Mouse (Mus musculus) heart, adult 8-10 months (tissue): ENCODE measurements around the gene Il1rl1. TPM values are rescaled to one million over a fixed set of nuclear protein-coding genes. Genes with fewer than 3 reads are reported as not detected.

Experiments
- total RNA-seq, 4 experiments: library from RNA; stranded (reverse); gene quantifications; 2 replicates each; pipeline ENCODE4 v1.2.4; 2022

Gene Il1rl1
- total RNA-seq, 4 experiments from 2014 or later, result 0.37 to 1.6 (median 0.87) TPM

Other genes starting within 250 kb of the Il1rl1 start
- gene Il1r1, start 204.5 kb upstream of the Il1rl1 start, total RNA-seq, result 1 to 10 TPM; 4.2 to 5.4 (median 5.1) TPM
- gene Il1rl2, start 105.0 kb upstream of the Il1rl1 start, total RNA-seq, result 1 to 10 TPM in 2 of 4 experiments, under 1 TPM in 2; 0.60 to 1.7 (median 1.2) TPM
- gene Il18r1, start 36.0 kb downstream of the Il1rl1 start, total RNA-seq, result 1 to 10 TPM in 1 of 4 experiments, under 1 TPM in 3; 0.19 to 1.9 (median 0.39) TPM
- gene Il18rap, start 85.8 kb downstream of the Il1rl1 start, total RNA-seq, result under 1 TPM in 1 of 4 experiments, not detected in 3; 0.20 TPM
- under 1 TPM; 0.06 to 0.54 (median 0.17) TPM for gene Slc9a4, start 150.5 kb downstream of the Il1rl1 start, total RNA-seq